Mouse (Mus musculus): ENCODE measurements at regions not wholly inside any gene's neighbourhood (a gene's known extent, or its start where the extent isn't known, plus 50 kb on each side); places are given as distances from the start of the nearest gene placed in this dataset. TPM values are rescaled to one million over a fixed set of nuclear protein-coding genes. Genes with fewer than 3 reads are reported as not detected.

Small RNA genes in the stretch of these regions (microRNA-seq; reads per million reads assigned to microRNA genes)
- not detected for gene Gm23061 (ENCODE audit: borderline number of aligned reads)
